28 mouse cellular contexts compared by ENCODE assay signal in the genomic region with DNA sequence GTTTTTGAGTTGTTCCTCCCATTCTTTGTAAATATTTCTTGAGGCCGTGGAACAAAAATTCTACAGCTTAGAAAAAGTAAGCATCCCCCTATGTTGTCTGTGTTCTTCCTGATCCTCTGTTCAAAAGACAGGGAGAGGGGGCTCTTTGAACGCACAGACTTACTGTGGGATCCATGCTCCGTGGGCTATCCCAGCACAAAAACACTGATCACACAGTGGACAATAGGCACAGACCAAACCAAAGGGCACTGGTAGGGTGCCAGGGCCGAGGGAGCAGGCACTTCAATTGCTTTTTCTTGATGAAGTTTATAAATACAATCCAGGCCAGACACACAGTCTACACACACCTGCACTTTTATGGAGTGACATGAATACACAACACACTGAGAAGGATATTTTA.
A peak's percentile ranks its signal among the peaks of the same experiment; 100 is the strongest.
DNase-seq lines count a peak whose midpoint lies in the region; ATAC-seq and TF ChIP-seq lines count a peak whose summit lies in the region.
"Had no signal": no experiment of that assay in that cellular context is flagged by ENCODE, and none has a peak within 500 bp of the region (broad histone marks: within the 10 kb centered on the region; RNA-seq: fewer than 3 reads in every experiment).

No protein-coding gene starts in this region.

- WGBS in forebrain, embryonic 10.5 days: 49% methylated on average over 4 of the region's 4 CpGs
- 29% methylated on average over 4 of the region's 4 CpGs for WGBS in forebrain, embryonic 15.5 days
- 41% methylated on average over 4 of the region's 4 CpGs for WGBS in hindbrain, embryonic 11.5 days
- WGBS in hindbrain, postnatal 0 days: 30% methylated on average over 4 of the region's 4 CpGs
- WGBS in midbrain, embryonic 11.5 days: 44% methylated on average over 4 of the region's 4 CpGs
- WGBS in midbrain, embryonic 16.5 days: 25% methylated on average over 4 of the region's 4 CpGs
- 36% methylated on average over 4 of the region's 4 CpGs for WGBS in midbrain, embryonic 13.5 days

- no peak for ATAC-seq in forebrain, embryonic 15.5 days (replicated peaks)
- no peak for ATAC-seq in hindbrain, embryonic 11.5 days (ENCODE audit: low FRiP score)
- ATAC-seq in hindbrain, postnatal 0 days: no peak
- no peak for ATAC-seq in midbrain, embryonic 11.5 days (ENCODE audit: low FRiP score)
- ATAC-seq in midbrain, embryonic 16.5 days: no peak
- no peak for ATAC-seq in midbrain, embryonic 13.5 days
- ATAC-seq: inflammation-experienced regulatory T-cells, adult 6 months; lung, postnatal 0 days had no signal

- H3K27ac ChIP-seq in forebrain, embryonic 10.5 days: peak overlapping the region; percentile 74
- H3K27ac ChIP-seq in forebrain, embryonic 15.5 days (replicated peaks): no peak overlapping the region
- peak overlapping the region; percentile 6; the same call in 1 of the 2 replicates for H3K27ac ChIP-seq in hindbrain, embryonic 11.5 days (ENCODE audit: low read depth, low read length)
- no peak overlapping the region for H3K27ac ChIP-seq in hindbrain, postnatal 0 days
- peak overlapping the region; percentile 14; the same call in 1 of the 2 replicates for H3K27ac ChIP-seq in midbrain, embryonic 11.5 days (ENCODE audit: low read depth, low read length)
- no peak overlapping the region for H3K27ac ChIP-seq in midbrain, embryonic 16.5 days (ENCODE audit: low read length)
- peak overlapping the region; percentile 53 for H3K27ac ChIP-seq in midbrain, embryonic 13.5 days
- H3K27ac ChIP-seq: embryonic facial prominence, embryonic 12.5 days; heart, embryonic 13.5 days; kidney, embryonic 15.5 days; limb, embryonic 10.5 days; limb, embryonic 15.5 days; liver, embryonic 13.5 days; neural tube, embryonic 12.5 days had no signal

- no peaks in the 10 kb centered on the region for H3K9me3 ChIP-seq in forebrain, embryonic 10.5 days
- no peaks in the 10 kb centered on the region for H3K9me3 ChIP-seq in forebrain, embryonic 15.5 days
- H3K9me3 ChIP-seq in hindbrain, embryonic 11.5 days (ENCODE audit: control insufficient read depth, low read length): no peaks in the 10 kb centered on the region
- no peaks in the 10 kb centered on the region for H3K9me3 ChIP-seq in hindbrain, postnatal 0 days (ENCODE audit: low read length)
- H3K9me3 ChIP-seq in midbrain, embryonic 11.5 days (ENCODE audit: control insufficient read depth, low read length): no peaks in the 10 kb centered on the region
- H3K9me3 ChIP-seq in midbrain, embryonic 16.5 days (replicated peaks; ENCODE audit: control insufficient read depth, low read length, poor library complexity, severe bottlenecking): no peaks in the 10 kb centered on the region
- H3K9me3 ChIP-seq in midbrain, embryonic 13.5 days: no peaks in the 10 kb centered on the region
- H3K9me3 ChIP-seq: embryonic facial prominence, embryonic 12.5 days; G1E; heart, embryonic 13.5 days; kidney, embryonic 15.5 days; limb, embryonic 10.5 days; limb, embryonic 15.5 days; liver, embryonic 13.5 days; megakaryocyte, embryonic 14.5 days; neural tube, embryonic 12.5 days had no signal

- no peak for TF ChIP-seq CTCF in hindbrain, postnatal 0 days (IDR thresholded peaks at IDR 0.05; ENCODE audit: low read depth)

- no peaks in the 10 kb centered on the region for H3K36me3 ChIP-seq in forebrain, embryonic 10.5 days (replicated peaks)
- no peaks in the 10 kb centered on the region for H3K36me3 ChIP-seq in forebrain, embryonic 15.5 days
- no peaks in the 10 kb centered on the region for H3K36me3 ChIP-seq in hindbrain, embryonic 11.5 days (ENCODE audit: control insufficient read depth, insufficient read depth, low read length)
- no peaks in the 10 kb centered on the region for H3K36me3 ChIP-seq in hindbrain, postnatal 0 days (ENCODE audit: insufficient read depth, low read length)
- no peaks in the 10 kb centered on the region for H3K36me3 ChIP-seq in midbrain, embryonic 11.5 days (ENCODE audit: control insufficient read depth, insufficient read depth, low read length)
- no peaks in the 10 kb centered on the region for H3K36me3 ChIP-seq in midbrain, embryonic 16.5 days (ENCODE audit: control insufficient read depth, insufficient read depth, low read length)
- no peaks in the 10 kb centered on the region for H3K36me3 ChIP-seq in midbrain, embryonic 13.5 days
- H3K36me3 ChIP-seq: embryonic facial prominence, embryonic 12.5 days; G1E; heart, embryonic 13.5 days; kidney, embryonic 15.5 days; limb, embryonic 10.5 days; limb, embryonic 15.5 days; liver, embryonic 13.5 days; neural tube, embryonic 12.5 days had no signal

- no peak for DNase-seq in forebrain, embryonic 10.5 days (ENCODE audit: extremely low spot score, low spot score)
- DNase-seq in hindbrain, embryonic 11.5 days (ENCODE audit: low spot score): no peak
- DNase-seq in hindbrain, postnatal 0 days (ENCODE audit: low spot score): no peak
- DNase-seq in midbrain, embryonic 11.5 days (ENCODE audit: low spot score, missing footprints): no peak
- DNase-seq: adrenal gland, adult 8-10 months; cerebellum, adult 8-10 months; gastrocnemius, postnatal 10 days; heart, postnatal 10 days; kidney, adult 18-20 months; kidney, postnatal 25 days; liver, embryonic 13.5 days; lung, adult 18-20 months; lung, postnatal 4 days; thymus, adult 2 months; thymus, postnatal 36 days had no signal

- H3K4me2 ChIP-seq in forebrain, embryonic 15.5 days (replicated peaks): no peak overlapping the region
- no peak overlapping the region for H3K4me2 ChIP-seq in hindbrain, embryonic 11.5 days (replicated peaks; ENCODE audit: low read depth, low read length)
- H3K4me2 ChIP-seq in hindbrain, postnatal 0 days (ENCODE audit: low read depth, low read length): no peak overlapping the region
- H3K4me2 ChIP-seq in midbrain, embryonic 11.5 days: no peak overlapping the region
- H3K4me2 ChIP-seq in midbrain, embryonic 16.5 days (ENCODE audit: low read length): no peak overlapping the region
- no peak overlapping the region for H3K4me2 ChIP-seq in midbrain, embryonic 13.5 days (replicated peaks)
- H3K4me2 ChIP-seq: embryonic facial prominence, embryonic 12.5 days; heart, embryonic 13.5 days; kidney, embryonic 15.5 days; limb, embryonic 15.5 days; liver, embryonic 13.5 days; neural tube, embryonic 12.5 days had no signal

- H3K4me1 ChIP-seq in forebrain, embryonic 10.5 days: peaks cover 27% of the 10 kb centered on the region
- H3K4me1 ChIP-seq in forebrain, embryonic 15.5 days: peaks cover 8% of the 10 kb centered on the region
- no peaks in the 10 kb centered on the region for H3K4me1 ChIP-seq in hindbrain, embryonic 11.5 days (replicated peaks; ENCODE audit: control insufficient read depth, insufficient read depth, low read length)
- H3K4me1 ChIP-seq in hindbrain, postnatal 0 days (ENCODE audit: insufficient read depth, low read length): no peaks in the 10 kb centered on the region
- peaks cover 7% of the 10 kb centered on the region for H3K4me1 ChIP-seq in midbrain, embryonic 11.5 days (ENCODE audit: control insufficient read depth, insufficient read depth, low read length)
- 0 out of 2 replicates have a peak, but pooled peaks cover 3% of the 10 kb centered on the region for H3K4me1 ChIP-seq in midbrain, embryonic 16.5 days (ENCODE audit: control insufficient read depth, insufficient read depth, low read length)
- peaks cover 19% of the 10 kb centered on the region for H3K4me1 ChIP-seq in midbrain, embryonic 13.5 days (replicated peaks)
- H3K4me1 ChIP-seq: embryonic facial prominence, embryonic 12.5 days; heart, embryonic 13.5 days; kidney, embryonic 15.5 days; limb, embryonic 10.5 days; limb, embryonic 15.5 days; liver, embryonic 13.5 days; megakaryocyte, embryonic 14.5 days had no signal

- no peak overlapping the region for H3K4me3 ChIP-seq in forebrain, embryonic 10.5 days
- no peak overlapping the region for H3K4me3 ChIP-seq in forebrain, embryonic 15.5 days
- no peak overlapping the region for H3K4me3 ChIP-seq in hindbrain, embryonic 11.5 days (ENCODE audit: low read depth, low read length)
- H3K4me3 ChIP-seq in hindbrain, postnatal 0 days (ENCODE audit: low read length): no peak overlapping the region
- H3K4me3 ChIP-seq in midbrain, embryonic 11.5 days (ENCODE audit: low read depth, low read length): no peak overlapping the region
- H3K4me3 ChIP-seq in midbrain, embryonic 16.5 days (ENCODE audit: low read depth, low read length): no peak overlapping the region
- no peak overlapping the region for H3K4me3 ChIP-seq in midbrain, embryonic 13.5 days (replicated peaks)
- H3K4me3 ChIP-seq: embryonic facial prominence, embryonic 12.5 days; heart, embryonic 13.5 days; kidney, embryonic 15.5 days; limb, embryonic 10.5 days; limb, embryonic 15.5 days; liver, embryonic 13.5 days; megakaryocyte, embryonic 14.5 days; neural tube, embryonic 12.5 days had no signal

- H3K27me3 ChIP-seq in forebrain, embryonic 10.5 days (ENCODE audit: poor library complexity, severe bottlenecking): no peaks in the 10 kb centered on the region
- H3K27me3 ChIP-seq in forebrain, embryonic 15.5 days: no peaks in the 10 kb centered on the region
- no peaks in the 10 kb centered on the region for H3K27me3 ChIP-seq in hindbrain, embryonic 11.5 days (ENCODE audit: control insufficient read depth, insufficient read depth, low read length)
- no peaks in the 10 kb centered on the region for H3K27me3 ChIP-seq in hindbrain, postnatal 0 days (ENCODE audit: insufficient read depth, low read length)
- no peaks in the 10 kb centered on the region for H3K27me3 ChIP-seq in midbrain, embryonic 11.5 days (ENCODE audit: control insufficient read depth, insufficient read depth, low read length)
- no peaks in the 10 kb centered on the region for H3K27me3 ChIP-seq in midbrain, embryonic 16.5 days (ENCODE audit: control insufficient read depth, insufficient read depth, low read depth, low read length)
- H3K27me3 ChIP-seq in midbrain, embryonic 13.5 days: no peaks in the 10 kb centered on the region
- H3K27me3 ChIP-seq: embryonic facial prominence, embryonic 12.5 days; heart, embryonic 13.5 days; kidney, embryonic 15.5 days; limb, embryonic 15.5 days; liver, embryonic 13.5 days; megakaryocyte, embryonic 14.5 days; neural tube, embryonic 12.5 days had no signal

- no peak overlapping the region for H3K9ac ChIP-seq in forebrain, embryonic 15.5 days (replicated peaks)
- H3K9ac ChIP-seq in hindbrain, embryonic 11.5 days (ENCODE audit: low read depth, low read length): no peak overlapping the region
- no peak overlapping the region for H3K9ac ChIP-seq in hindbrain, postnatal 0 days (replicated peaks; ENCODE audit: low read length)
- H3K9ac ChIP-seq in midbrain, embryonic 11.5 days (ENCODE audit: low read length): no peak overlapping the region
- no peak overlapping the region for H3K9ac ChIP-seq in midbrain, embryonic 16.5 days (ENCODE audit: low read depth, low read length)
- H3K9ac ChIP-seq in midbrain, embryonic 13.5 days (replicated peaks): no peak overlapping the region
- H3K9ac ChIP-seq: embryonic facial prominence, embryonic 12.5 days; heart, embryonic 13.5 days; kidney, embryonic 15.5 days; limb, embryonic 15.5 days; liver, embryonic 13.5 days; neural tube, embryonic 12.5 days had no signal

Comparison
In these comparisons a context has a peak if more than half of its experiments do, and no peak if none do; other contexts are left out.
1. H3K27ac ChIP-seq: peak in forebrain, embryonic 10.5 days (single experiment), hindbrain, embryonic 11.5 days (single experiment), midbrain, embryonic 11.5 days (single experiment) and midbrain, embryonic 13.5 days (single experiment); none in forebrain, embryonic 15.5 days (single experiment), hindbrain, postnatal 0 days (single experiment) and midbrain, embryonic 16.5 days (single experiment).